Mouse (Mus musculus) intestine, embryonic 16.5 days (tissue): ENCODE data around the gene Trim2. TPM values are rescaled to one million over a fixed set of nuclear protein-coding genes. Genes with fewer than 3 reads are reported as not detected.

Experiments
- ATAC-seq: fragments of 200-750 bp; cut with Nextera tagmentation; 2 replicates; pipeline ENCODE4 v1.8.0; 2017; ENCODE audit warnings: moderate TSS enrichment, moderate library complexity
- H3K27ac ChIP-seq: fragments of 300-500 bp; sonication (generic); 2 replicates; pipeline ENCODE4 v1.5.1; 2014; ENCODE audit warnings: mild to moderate bottlenecking, low read length
- H3K27me3 ChIP-seq: fragments of 300-500 bp; sonication (generic); replicated peaks from 2 replicates; pipeline ENCODE4 v1.6.1; 2014; ENCODE audit warnings: low read length, control low read depth, mixed read lengths; ENCODE audit not compliant: control insufficient read depth, insufficient read depth
- H3K36me3 ChIP-seq: fragments of 300-500 bp; sonication (generic); 2 replicates; pipeline ENCODE4 v1.6.1; 2014; ENCODE audit warnings: low read length, control low read depth; ENCODE audit not compliant: control insufficient read depth, insufficient read depth
- H3K4me1 ChIP-seq: fragments of 300-500 bp; sonication (generic); 2 replicates; pipeline ENCODE4 v1.6.1; 2014; ENCODE audit warnings: low read length, control low read depth, mixed read lengths; ENCODE audit not compliant: control insufficient read depth, insufficient read depth
- H3K4me2 ChIP-seq: fragments of 300-500 bp; sonication (generic); 2 replicates; pipeline ENCODE4 v1.6.1; 2014; ENCODE audit warnings: low read depth, low read length, control low read depth
- H3K4me3 ChIP-seq: fragments of 300-500 bp; sonication (generic); 2 replicates; pipeline ENCODE4 v1.5.1; 2014; ENCODE audit warnings: mild to moderate bottlenecking, low read length
- H3K9ac ChIP-seq: fragments of 300-500 bp; sonication (generic); 2 replicates; pipeline ENCODE4 v1.6.1; 2014; ENCODE audit warnings: low read depth, low read length
- H3K9me3 ChIP-seq: fragments of 300-500 bp; sonication (generic); 2 replicates; pipeline ENCODE4 v1.6.1; 2016; ENCODE audit warnings: low read length, control low read depth; ENCODE audit not compliant: control insufficient read depth
- WGBS: fragments of 180-500 bp; shearing (Covaris S2); extraction: QIAGEN DNeasy Blood & Tissue Kit; methylation state at CpG from one replicate; pipeline ENCODE4 v1.1.7; 2014; 5-methylcytosine and 5-hydroxymethylcytosine counted together
- polyA plus RNA-seq: library from polyadenylated mRNA; unstranded; fragments of >200 nt; fragmentation: Nextera tagmentation; extraction: Ambion mirVana; gene quantifications from 2 replicates; pipeline ENCODE4 v1.2.1, GENCODE M21; 2015

The Trim2 gene
- polyA plus RNA-seq, 1 experiment from 2014 or later = 57.0 TPM

DNA sequence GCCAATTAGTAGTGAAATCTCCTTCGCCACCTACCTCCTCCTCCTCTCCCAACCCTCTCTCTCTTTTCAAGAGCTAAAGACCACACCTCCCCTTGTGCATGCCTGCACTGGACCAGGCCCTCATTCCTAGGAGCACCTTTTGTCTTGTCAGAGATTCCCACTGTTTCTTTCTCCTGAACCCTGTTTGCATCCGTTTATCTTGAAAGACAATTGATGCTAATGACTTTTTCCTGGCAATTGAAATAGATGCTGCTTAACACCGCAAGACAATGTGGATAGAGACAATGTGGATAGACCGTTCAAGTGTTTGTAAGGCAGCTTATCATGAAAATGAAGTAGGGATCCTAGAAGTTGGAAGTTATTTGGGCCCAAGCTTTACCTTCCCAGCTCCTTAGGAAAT is 125.0 kb downstream of the Trim2 start:
- H3K4me2 ChIP-seq = no peak overlapping the region
- no peaks in the 10 kb centered on the region for H3K9me3 ChIP-seq
- no peak overlapping the region for H3K4me3 ChIP-seq
- no peak overlapping the region for H3K9ac ChIP-seq
- no peak overlapping the region for H3K27ac ChIP-seq
- no peaks in the 10 kb centered on the region for H3K4me1 ChIP-seq
- H3K36me3 ChIP-seq = no peaks in the 10 kb centered on the region
- ATAC-seq = no peak
- no peaks in the 10 kb centered on the region for H3K27me3 ChIP-seq
- WGBS = 50% methylated on average over 4 of the region's 4 CpGs

DNA sequence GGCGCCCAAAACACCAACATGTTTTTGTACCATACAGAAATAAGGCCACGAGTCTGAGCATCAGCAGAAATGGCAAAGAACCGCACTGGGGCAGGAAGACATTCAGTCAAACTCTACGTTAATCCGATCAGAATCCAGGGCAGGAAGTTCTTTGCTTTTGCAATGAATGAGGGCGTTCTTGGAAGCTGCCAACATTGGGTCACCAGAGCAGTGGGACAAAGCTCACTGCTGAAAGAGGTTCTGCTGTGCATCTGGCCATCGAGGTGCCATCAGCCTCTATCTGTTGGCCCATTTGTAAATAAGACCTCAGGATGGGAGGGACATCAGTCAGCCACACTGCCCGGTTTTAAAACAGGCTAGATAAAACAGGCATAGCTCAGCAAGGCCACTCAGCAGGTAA is 125.6 kb downstream of the Trim2 start:
- 56% methylated on average over 8 of the region's 8 CpGs for WGBS
- Histone ChIP-seq H3K27ac (no peak overlapping the region), H3K4me3 (no peak overlapping the region), H3K27me3 (no peaks in the 10 kb centered on the region), H3K9ac (no peak overlapping the region), H3K36me3 (no peaks in the 10 kb centered on the region), H3K9me3 (no peaks in the 10 kb centered on the region), H3K4me2 (no peak overlapping the region), H3K4me1 (no peaks in the 10 kb centered on the region)
- no peak for ATAC-seq

DNA sequence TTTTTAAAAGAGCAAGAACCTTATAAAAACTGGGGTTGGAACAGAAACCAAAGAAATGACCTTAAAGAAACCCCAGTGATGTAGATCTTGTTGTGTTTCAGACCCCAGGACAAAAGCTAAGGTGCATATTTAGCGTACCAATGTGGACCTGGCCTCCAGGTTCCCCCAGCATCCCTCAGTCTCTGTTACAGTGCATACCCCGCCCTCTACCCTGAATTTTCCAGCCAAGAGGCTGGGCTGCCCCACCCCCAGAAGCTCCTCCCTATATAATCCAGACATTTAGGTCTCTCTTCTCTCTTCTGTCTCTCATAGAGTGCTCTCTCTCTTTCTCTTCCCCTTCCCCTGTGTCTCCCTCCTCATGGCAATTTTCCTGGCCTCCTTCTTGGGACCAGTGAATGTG is 126.4 kb downstream of the Trim2 start:
- Histone ChIP-seq H3K36me3 (no peaks in the 10 kb centered on the region), H3K4me1 (no peaks in the 10 kb centered on the region), H3K4me3 (no peak overlapping the region), H3K9ac (no peak overlapping the region), H3K4me2 (no peak overlapping the region), H3K27me3 (no peaks in the 10 kb centered on the region), H3K27ac (no peak overlapping the region), H3K9me3 (no peaks in the 10 kb centered on the region)
- WGBS = 85% methylated on average over 2 of the region's 2 CpGs
- no peak for ATAC-seq

DNA sequence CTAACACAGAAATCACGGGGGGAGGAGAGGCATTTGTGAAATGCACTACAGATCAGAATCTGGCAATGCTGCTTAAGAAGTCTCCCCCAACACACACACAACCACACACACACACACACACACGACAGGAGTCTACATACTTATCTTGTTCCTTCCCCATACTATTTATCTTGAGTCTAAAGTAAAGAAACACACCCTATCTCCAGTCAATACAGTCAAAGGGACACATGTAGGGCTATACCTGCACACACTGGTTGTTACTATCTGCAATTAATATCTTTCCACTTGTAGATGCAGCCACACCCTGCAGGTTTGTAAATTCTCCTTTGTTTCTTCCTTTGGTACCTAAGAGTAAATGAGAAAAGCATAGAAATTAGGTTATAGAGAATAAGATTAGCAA is 128.8 kb downstream of the Trim2 start:
- no peaks in the 10 kb centered on the region for H3K9me3 ChIP-seq
- no peaks in the 10 kb centered on the region for H3K27me3 ChIP-seq
- no peaks in the 10 kb centered on the region for H3K4me1 ChIP-seq
- 64% methylated on average over 2 of the region's 2 CpGs for WGBS
- no peak overlapping the region for H3K4me3 ChIP-seq
- no peak overlapping the region; the same call in 1 of the 2 replicates for H3K27ac ChIP-seq
- H3K9ac ChIP-seq = no peak overlapping the region
- H3K36me3 ChIP-seq = no peaks in the 10 kb centered on the region
- no peak overlapping the region for H3K4me2 ChIP-seq
- ATAC-seq = peak; percentile 66; the same call in 1 of the 2 replicates

DNA sequence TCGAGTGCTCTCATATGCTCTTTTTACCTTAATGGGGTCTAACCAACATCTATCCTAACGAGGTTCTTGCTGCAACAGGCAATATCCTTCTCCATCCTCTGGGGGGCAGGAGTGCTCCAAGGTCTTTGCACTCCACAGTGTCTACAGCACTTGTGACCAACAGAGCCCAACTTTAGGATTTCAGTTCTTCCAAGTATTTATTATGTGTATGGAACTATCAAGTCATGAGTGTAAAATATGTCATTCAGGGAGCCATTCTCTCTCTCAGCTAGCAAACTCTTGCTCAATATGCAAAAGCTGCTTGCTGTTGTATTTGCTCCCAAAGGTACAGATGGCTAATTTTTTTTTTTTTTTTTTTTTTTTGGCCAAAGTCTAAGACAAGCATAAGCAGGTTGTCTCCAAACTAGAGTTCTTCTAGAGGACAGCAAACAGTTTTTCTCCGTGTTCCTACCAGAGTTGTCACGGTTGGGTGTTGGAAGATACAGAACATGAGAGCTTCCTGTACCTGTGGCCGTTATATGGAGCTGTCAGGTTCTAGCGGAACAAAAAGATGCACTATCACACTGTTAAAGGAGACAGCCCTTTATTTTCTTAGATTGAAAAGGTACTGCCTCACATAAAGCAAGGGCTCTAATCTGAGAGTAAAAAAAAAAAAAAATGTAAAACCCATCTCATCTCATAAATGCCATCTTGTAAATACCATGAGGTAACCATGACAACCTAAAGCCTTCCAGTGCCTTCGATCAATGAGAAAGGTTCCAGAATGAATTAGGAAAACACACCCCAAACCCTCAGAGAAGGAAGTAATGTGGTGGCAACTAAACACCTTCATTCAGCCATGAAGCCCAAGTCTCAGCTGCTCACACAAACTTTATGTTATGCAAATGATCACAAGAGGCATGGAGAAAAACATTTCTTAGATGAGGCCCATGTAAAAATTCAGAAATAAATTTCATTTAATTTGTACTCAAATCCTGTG is 131.1 kb downstream of the Trim2 start:
- Histone ChIP-seq H3K4me1 (no peaks in the 10 kb centered on the region), H3K4me2 (no peak overlapping the region), H3K27me3 (no peaks in the 10 kb centered on the region), H3K4me3 (no peak overlapping the region), H3K9me3 (no peaks in the 10 kb centered on the region), H3K9ac (no peak overlapping the region), H3K36me3 (no peaks in the 10 kb centered on the region), H3K27ac (no peak overlapping the region)
- 52% methylated on average over 7 of the region's 7 CpGs for WGBS
- peak; percentile 50 for ATAC-seq

DNA sequence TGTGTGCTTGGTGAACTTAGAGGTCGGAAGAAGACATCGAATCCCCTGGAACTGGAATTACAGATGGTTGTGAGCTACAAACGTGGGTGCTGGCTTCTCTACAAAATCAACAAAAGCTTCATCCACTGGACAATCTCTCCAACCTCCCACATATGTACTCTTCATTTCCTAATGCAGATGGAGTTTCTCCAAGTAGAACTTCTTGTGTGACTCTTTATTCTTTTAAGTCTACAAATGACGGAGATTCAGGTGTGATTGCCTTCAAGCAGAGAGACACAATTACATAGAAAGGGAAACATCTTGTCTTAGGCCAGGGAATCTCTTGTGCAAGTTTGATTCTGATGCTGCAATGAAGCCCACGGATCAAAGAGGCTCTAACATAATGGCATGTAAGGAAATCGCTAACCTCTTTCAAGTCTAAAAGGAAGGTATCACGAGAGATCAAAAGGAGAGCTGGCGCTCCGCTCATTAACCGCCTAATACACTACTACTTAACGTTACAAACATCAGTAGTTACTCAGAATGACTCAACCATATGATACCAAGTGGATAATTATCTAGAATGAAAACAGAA is 133.0 kb downstream of the Trim2 start, which contains the start of gene Gm6525:
Gene Gm6525, plus strand, starts transcription at position 524 of the 574 bp plus-strand sequence.
- Histone ChIP-seq H3K4me2 (no peak within 1 kb of the TSS), H3K36me3 (no peaks in the 10 kb centered on the region), H3K4me3 (no peak within 1 kb of the TSS), H3K4me1 (no peaks in the 10 kb centered on the region), H3K27ac (no peak within 1 kb of the TSS), H3K9ac (no peak within 1 kb of the TSS), H3K27me3 (no peaks in the 10 kb centered on the region), H3K9me3 (no peaks in the 10 kb centered on the region)
- no peak for ATAC-seq
- 84% methylated on average over 11 of the region's 11 CpGs for WGBS

DNA sequence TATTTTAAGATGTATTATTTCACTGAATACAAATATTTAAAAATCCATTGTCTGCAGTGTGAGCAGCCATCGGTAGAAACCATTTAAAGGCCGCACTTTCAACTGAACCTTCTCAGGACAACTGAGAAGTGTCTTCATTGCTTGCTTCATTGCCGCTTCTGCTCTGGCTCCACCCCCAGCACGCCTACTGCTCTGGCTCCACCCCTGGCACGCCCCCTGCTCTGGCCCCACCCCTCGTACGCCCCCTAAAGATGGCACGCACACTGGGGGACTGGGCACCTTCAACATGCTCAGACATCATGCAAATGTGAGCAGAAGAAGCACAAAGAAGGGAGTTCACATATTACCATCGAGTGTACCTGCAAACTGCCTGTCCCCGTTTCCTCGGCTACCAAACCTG is 134.3 kb downstream of the Trim2 start:
- H3K27me3 ChIP-seq = no peaks in the 10 kb centered on the region
- no peak for ATAC-seq
- H3K4me3 ChIP-seq = no peak overlapping the region
- no peaks in the 10 kb centered on the region; the same call in 1 of the 2 replicates for H3K36me3 ChIP-seq
- no peak overlapping the region for H3K9ac ChIP-seq
- H3K4me2 ChIP-seq = no peak overlapping the region
- H3K9me3 ChIP-seq = no peaks in the 10 kb centered on the region
- H3K27ac ChIP-seq = no peak overlapping the region
- H3K4me1 ChIP-seq = no peaks in the 10 kb centered on the region
- 39% methylated on average over 11 of the region's 11 CpGs for WGBS

DNA sequence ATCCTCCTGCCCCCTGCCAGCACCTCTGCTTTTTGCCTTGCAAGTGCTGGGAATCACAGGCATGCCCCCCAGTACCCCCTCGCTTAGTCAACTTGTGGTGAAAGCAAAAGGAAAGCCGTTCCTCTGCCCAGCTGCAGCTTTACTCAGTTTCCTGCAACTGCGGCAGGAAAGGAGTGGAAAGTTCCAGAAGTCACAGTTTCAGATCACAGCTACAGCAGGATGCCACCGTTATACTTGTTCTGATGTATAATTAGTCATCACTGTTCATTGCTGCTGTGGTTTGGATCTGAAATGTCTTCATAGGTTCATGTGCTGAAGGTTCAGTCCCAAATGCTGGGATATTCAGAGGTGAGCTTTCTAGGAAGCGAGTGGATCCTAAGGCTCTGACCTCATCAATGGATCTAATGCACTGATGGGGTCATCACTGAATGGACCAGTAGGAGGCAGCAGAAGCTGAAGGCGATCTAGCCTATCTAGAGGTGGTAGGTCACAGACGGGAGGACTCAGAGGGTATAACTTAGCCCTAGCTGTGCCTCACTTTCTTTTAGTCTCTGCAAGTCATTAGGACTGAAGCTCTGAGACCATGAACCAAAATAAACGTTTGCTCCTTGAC is 137.2 kb downstream of the Trim2 start:
- no peak for ATAC-seq
- H3K4me2 ChIP-seq = no peak overlapping the region
- no peaks in the 10 kb centered on the region for H3K27me3 ChIP-seq
- no peaks in the 10 kb centered on the region for H3K4me1 ChIP-seq
- no peak overlapping the region for H3K9ac ChIP-seq
- H3K4me3 ChIP-seq = no peak overlapping the region
- peaks cover 3% of the 10 kb centered on the region; the same call in 1 of the 2 replicates for H3K36me3 ChIP-seq
- 75% methylated on average over 8 of the region's 8 CpGs for WGBS
- H3K9me3 ChIP-seq = no peaks in the 10 kb centered on the region
- no peak overlapping the region for H3K27ac ChIP-seq

DNA sequence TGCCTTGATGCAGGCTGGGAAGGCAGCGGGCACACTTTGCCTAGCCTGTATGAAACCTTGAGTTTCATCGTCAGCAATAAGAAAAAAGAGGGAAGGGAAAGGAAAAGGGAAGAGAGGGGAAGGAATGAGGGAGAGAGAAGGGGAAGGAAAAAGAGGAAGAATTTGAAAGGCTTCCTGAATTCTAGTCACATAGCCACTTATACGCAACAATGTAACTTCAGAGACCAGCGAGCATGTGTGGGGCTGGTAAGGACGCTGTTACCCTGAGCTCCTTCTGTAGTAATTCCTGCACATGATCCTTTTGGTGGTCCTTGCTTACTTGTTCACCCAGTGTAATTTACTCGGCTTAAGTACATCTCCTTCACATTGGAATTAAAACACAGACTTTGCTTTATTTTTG is 137.7 kb downstream of the Trim2 start:
- no peak overlapping the region for H3K9ac ChIP-seq
- no peaks in the 10 kb centered on the region for H3K4me1 ChIP-seq
- H3K9me3 ChIP-seq = no peaks in the 10 kb centered on the region
- no peak overlapping the region for H3K4me3 ChIP-seq
- ATAC-seq = no peak
- WGBS = 90% methylated on average over 6 of the region's 6 CpGs
- peaks cover 3% of the 10 kb centered on the region; the same call in 1 of the 2 replicates for H3K36me3 ChIP-seq
- H3K27ac ChIP-seq = no peak overlapping the region
- H3K4me2 ChIP-seq = no peak overlapping the region
- no peaks in the 10 kb centered on the region for H3K27me3 ChIP-seq
